Mouse (Mus musculus) subcutaneous adipose tissue, adult 2 months (tissue): Measurements from ENCODE around the gene Prm2. TPM values are rescaled to one million over a fixed set of nuclear protein-coding genes. Genes with fewer than 3 reads are reported as not detected.

Experiments
- polyA plus RNA-seq: library from polyadenylated mRNA; depleted of rRNA; stranded (reverse); fragments of >200 nt; gene quantifications from 2 replicates; pipeline ENCODE4 v1.2.3, GENCODE M21; 2012; ENCODE audit warnings: low replicate concordance; rRNA removed

Gene Prm2
- polyA plus RNA-seq = not detected in 2 replicates

DNA sequence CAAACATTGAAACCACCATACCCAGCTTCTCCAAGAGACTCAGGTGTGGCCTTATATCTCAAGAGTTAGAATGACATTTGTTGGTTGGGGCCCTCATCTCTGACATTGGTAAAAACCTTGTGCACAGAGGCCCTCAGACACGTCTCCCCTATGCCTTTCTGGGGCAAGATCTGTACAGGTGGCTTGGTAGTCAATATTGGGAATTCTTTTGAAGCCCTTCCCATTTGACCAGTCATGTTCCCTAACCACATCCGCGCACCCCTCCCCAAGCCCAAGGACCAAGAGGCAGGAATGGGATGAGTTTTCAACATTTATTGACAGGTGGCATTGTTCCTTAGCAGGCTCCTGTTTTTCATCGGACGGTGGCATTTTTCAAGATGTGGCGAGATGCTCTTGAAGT, at the start of gene Prm2:
Prm2 (minus strand) TSS at position 101 of the 400 bp plus-strand sequence.

DNA sequence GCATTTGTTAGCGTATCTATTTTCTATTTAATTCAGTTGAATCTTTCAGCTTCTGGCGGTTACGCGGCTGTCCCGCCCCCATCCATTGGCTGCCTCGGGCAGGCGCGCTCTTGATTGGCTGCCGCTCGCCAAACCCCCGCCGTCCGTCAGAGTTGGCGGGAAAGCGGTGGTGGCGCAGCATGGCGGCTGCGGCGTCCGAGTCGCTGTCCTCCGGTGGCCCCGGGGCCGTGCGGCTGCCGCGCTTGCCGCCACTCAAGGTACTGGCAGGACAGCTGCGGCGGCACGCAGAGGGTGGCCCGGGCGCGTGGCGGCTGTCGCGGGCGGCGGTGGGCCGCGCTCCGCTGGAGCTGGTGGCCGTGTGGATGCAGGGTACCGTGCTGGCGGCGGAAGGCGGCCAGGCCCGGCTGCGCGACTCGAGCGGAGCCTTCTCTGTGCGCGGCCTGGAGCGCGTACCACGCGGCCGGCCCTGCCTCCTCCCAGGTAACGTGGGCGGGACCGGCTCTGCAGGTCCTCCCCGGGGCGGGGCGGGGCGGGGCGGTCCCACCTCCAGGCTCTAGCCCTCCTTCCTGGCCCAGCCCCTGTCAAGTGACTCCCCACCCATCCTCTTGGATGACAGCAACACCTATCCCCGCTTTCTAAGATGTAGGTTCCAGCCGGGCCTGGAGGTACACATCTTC, 39.1 kb upstream of the Prm2 start, which contains the start of gene Rmi2:
Rmi2 (plus strand) TSS at position 149 of the 677 bp plus-strand sequence.

DNA sequence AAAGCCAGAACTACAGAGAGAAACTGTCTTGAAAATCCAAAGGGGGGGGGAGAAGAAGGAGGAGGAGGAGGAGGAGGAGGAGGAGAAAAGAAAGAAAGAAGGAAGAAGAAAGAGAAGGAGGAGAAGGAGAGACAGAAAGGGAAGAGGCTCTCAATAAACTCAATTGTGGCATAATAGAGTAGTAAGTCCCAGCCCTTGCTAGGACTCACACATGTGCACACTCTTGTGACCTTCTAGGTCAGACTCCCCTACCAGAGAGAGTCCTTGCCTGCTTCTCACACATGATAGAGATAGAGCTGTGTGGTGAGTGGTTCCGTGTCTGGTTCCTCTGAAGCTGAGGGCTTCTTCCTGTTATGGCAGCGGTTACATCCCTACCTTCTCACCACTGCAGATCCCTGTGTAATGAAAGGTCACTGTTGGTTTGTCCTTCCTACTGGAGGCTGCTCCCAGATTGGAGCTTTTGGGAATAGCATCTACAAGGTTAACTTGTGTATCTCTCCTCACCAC, 17.0 kb upstream of the Prm2 start, which contains the start of gene Gm11172:
Gm11172 (plus strand) TSS at position 51 of the 507 bp plus-strand sequence.

DNA sequence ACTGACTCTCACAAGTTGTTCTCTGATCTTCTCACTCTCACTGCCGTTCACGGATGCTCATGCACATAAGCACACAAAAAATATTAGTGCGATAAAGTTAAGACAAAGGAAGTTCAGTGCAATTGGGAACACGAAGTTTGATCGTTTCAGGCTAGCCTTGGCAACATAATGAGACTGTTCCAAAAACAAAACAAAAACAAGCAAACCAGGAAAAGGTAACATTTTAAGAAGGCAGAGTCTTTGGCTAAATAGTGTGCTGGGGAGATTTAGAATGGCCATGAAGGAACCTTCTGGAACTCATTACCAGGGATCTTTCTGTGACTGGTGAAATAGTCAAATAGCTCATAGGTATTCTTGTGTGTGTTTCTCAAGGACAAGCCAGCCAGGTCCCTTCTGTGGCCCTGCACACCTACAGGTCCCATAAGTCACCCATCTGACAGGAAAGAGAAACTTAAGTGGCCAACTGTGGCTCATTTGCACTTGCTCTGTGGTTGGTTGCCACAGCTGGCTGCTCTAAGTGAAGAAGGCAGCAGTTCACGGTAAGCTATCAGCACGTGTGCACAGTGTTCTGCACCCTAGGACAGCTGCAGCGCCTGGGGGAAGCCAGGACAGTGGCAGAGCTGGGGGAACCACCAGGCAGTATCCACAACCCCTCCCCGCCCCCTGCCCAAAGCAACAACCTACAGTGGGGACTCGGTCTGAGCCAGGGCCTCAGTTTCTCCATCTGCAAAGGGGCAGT, 10.0 kb upstream of the Prm2 start, which contains the start of gene Prm1:
Prm1 (minus strand) TSS at position 51 of the 739 bp plus-strand sequence.

GRCm38 (mm10) chr16:10790702-10791101, 5.2 kb downstream of the Prm2 start, which contains the start of gene Prm3:
TSS of gene Prm3 (minus strand) at chr16:10790914.

DNA sequence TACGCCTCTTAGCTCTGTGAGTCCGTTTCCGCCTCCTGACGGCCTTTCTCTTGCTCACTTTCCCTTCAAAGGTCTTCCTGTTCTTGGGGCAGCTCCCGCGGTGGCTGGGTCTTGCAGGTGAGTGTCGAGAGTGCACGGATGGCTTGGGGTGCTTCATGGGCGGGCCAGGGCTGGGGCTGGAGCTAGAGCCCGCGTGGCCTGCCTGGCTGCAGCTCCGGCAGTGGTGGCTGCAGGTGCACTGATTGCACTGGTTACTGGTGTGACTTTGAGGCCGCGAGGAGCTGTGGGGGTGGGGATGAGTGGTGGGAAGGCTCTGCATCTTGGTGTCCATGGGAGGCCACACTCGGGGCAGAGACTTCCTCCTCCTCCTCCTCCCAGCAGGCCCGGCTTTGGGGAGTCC, 7.7 kb downstream of the Prm2 start, which contains the start of gene Tnp2:
Tnp2 (minus strand) TSS at position 390 of the 400 bp plus-strand sequence.

GRCm38 (mm10) chr16:10785371-10786231, 10.3 kb downstream of the Prm2 start, which contains the start of gene Socs1:
TSS of gene Socs1 (minus strand) at chr16:10785536.

Other genes starting within 250 kb of the Prm2 start
- 2.0 and 16.1 TPM in 2 replicates for gene Socs1, start 10.6 kb downstream of the Prm2 start, polyA plus RNA-seq
- 0.48 TPM in 1 of 2 replicates, not detected in the other for gene Tnp2, start 7.5 kb downstream of the Prm2 start, polyA plus RNA-seq
- not detected in 2 replicates for gene Prm3, start 5.2 kb downstream of the Prm2 start, polyA plus RNA-seq
- 0.51 TPM in 1 of 2 replicates, not detected in the other for gene Prm1, start 9.7 kb upstream of the Prm2 start, polyA plus RNA-seq
- gene Gm11172, start 16.8 kb upstream of the Prm2 start, polyA plus RNA-seq = not detected in 2 replicates
- 0.13 and 0.91 TPM in 2 replicates for gene Rmi2, start 38.9 kb upstream of the Prm2 start, polyA plus RNA-seq